Mouse (Mus musculus): Measurements from ENCODE around the gene Nav3. TPM values are rescaled to one million over a fixed set of nuclear protein-coding genes. Genes with fewer than 3 reads are reported as not detected.

Nav3 gene
- total and polyA plus RNA-seq, 2 experiments = 0.01 to 0.28 TPM

DNA sequence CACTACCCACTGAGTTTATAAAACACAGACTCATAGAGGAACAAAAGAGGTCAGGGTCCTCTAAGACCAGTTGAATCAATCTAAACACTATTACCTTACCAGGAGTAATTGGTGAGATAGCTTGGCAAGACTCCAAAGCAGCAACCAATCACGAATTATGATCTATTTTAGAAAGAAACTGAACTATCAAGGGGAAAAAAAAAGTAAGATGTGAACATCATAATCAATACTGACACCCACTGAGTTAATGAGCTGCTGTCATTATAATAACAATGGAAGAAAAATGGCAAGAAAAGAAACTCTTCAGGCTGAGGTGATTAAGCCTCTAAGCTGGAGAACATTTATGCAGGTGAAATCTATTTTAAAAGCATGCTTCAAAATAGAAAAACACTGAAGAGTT lies 653.8 kb downstream of the Nav3 start:
- no peaks in the 10 kb centered on the region for H3K79me2 ChIP-seq (ENCODE audit: control insufficient read depth, insufficient read depth, low read length)
- no peak overlapping the region for H3K27ac ChIP-seq (replicated peaks; ENCODE audit: insufficient read depth, low read depth, low read length)
- no peak overlapping the region for H3K9ac ChIP-seq (ENCODE audit: low read depth, low read length)
- H3K4me3 ChIP-seq (ENCODE audit: insufficient read depth, low read depth, low read length) = no peak overlapping the region
- no peaks in the 10 kb centered on the region for H3K27me3 ChIP-seq (ENCODE audit: control insufficient read depth, insufficient read depth, low read length)
- H3K36me3 ChIP-seq (ENCODE audit: control insufficient read depth, insufficient read depth, low read length) = no peaks in the 10 kb centered on the region
- 50% methylated on average over 1 of the region's 1 CpGs for WGBS
- TF ChIP-seq CTCF (IDR thresholded peaks at IDR 0.05; ENCODE audit: low read depth, low read length) (no peak), POLR2A (IDR thresholded peaks at IDR 0.05; ENCODE audit: extremely low read depth, insufficient read depth, low read length) (no peak)
- no peaks in the 10 kb centered on the region for H3K4me1 ChIP-seq (ENCODE audit: control insufficient read depth, insufficient read depth, low read length)
- DNase-seq (ENCODE audit: extremely low read depth, low read depth, low spot score) = no peak

DNA sequence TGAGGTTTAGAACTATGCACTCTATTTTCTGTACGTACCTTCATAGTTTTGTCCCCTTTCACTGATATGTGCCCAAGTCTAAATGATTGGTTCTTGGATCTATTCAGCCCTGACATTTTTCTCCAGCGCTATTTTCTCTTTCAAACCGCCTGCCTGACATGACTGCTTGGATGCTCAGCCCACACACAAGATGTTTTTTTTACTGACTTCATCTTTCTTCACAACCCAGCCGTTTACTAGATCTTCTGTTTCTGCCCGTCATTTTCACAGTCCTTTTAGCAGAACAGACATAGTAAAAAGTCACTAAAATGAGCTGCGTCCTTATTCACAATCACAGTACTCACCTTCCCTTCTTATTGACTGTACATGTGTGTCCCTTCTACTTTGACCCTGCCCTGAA lies 656.8 kb downstream of the Nav3 start:
- TF ChIP-seq CTCF (IDR thresholded peaks at IDR 0.05; ENCODE audit: low read depth, low read length) (no peak), POLR2A (IDR thresholded peaks at IDR 0.05; ENCODE audit: extremely low read depth, insufficient read depth, low read length) (no peak)
- Histone ChIP-seq H3K9ac (ENCODE audit: low read depth, low read length) (no peak overlapping the region), H3K36me3 (ENCODE audit: control insufficient read depth, insufficient read depth, low read length) (no peaks in the 10 kb centered on the region), H3K27me3 (ENCODE audit: control insufficient read depth, insufficient read depth, low read length) (no peaks in the 10 kb centered on the region), H3K4me3 (ENCODE audit: insufficient read depth, low read depth, low read length) (no peak overlapping the region), H3K79me2 (ENCODE audit: control insufficient read depth, insufficient read depth, low read length) (no peaks in the 10 kb centered on the region), H3K4me1 (ENCODE audit: control insufficient read depth, insufficient read depth, low read length) (no peaks in the 10 kb centered on the region), H3K27ac (replicated peaks; ENCODE audit: insufficient read depth, low read depth, low read length) (no peak overlapping the region)
- no peak for DNase-seq (ENCODE audit: extremely low read depth, low read depth, low spot score)
- WGBS = 83% methylated on average over 6 of the region's 6 CpGs

DNA sequence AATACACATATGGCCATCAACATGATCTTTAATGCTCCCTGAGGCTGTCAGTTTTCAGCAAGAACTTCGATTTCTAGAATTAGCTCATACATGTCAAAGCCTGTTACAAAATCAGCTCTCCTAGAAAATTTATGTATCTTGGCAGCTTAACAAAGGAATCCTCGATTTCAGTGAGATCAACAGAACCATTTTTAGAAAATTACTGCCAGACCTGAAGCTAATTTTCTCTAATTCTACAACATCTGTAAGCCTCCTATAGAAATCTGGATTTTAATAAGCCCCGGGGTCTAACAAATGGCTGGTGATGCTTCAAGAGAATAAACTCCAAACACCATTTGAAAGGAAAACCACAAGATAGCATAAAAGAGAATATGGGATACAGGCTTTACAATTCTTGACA lies 659.0 kb downstream of the Nav3 start:
- Histone ChIP-seq H3K9ac (ENCODE audit: low read depth, low read length) (no peak overlapping the region), H3K79me2 (ENCODE audit: control insufficient read depth, insufficient read depth, low read length) (no peaks in the 10 kb centered on the region), H3K4me1 (ENCODE audit: control insufficient read depth, insufficient read depth, low read length) (no peaks in the 10 kb centered on the region), H3K27me3 (ENCODE audit: control insufficient read depth, insufficient read depth, low read length) (no peaks in the 10 kb centered on the region), H3K36me3 (ENCODE audit: control insufficient read depth, insufficient read depth, low read length) (no peaks in the 10 kb centered on the region), H3K4me3 (ENCODE audit: insufficient read depth, low read depth, low read length) (no peak overlapping the region), H3K27ac (replicated peaks; ENCODE audit: insufficient read depth, low read depth, low read length) (no peak overlapping the region)
- DNase-seq (ENCODE audit: extremely low read depth, low read depth, low spot score) = no peak
- TF ChIP-seq POLR2A (IDR thresholded peaks at IDR 0.05; ENCODE audit: extremely low read depth, insufficient read depth, low read length) = no peak
- TF ChIP-seq CTCF (IDR thresholded peaks at IDR 0.05; ENCODE audit: low read depth, low read length) = no peak
- 66% methylated on average over 3 of the region's 3 CpGs for WGBS

DNA sequence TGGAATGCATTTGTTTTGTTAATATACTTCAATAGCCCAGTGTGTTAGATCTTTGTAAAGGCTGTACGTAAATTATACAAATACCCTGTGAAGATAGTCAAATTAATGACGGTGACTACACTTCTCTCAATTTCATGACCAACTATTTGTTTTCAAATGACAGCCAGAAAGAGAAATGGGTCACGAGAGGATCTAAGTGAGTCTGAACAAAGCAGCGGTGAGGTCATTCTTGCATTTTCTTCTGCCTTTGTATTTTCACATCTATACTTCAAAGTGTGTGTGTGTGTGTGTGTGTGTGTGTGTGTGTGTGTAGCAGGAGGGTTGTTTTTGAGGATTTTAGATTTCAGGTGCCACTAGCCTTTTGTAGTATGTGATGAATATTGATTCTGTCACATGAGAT lies 662.5 kb downstream of the Nav3 start:
- Histone ChIP-seq H3K9ac (ENCODE audit: low read depth, low read length) (no peak overlapping the region), H3K79me2 (ENCODE audit: control insufficient read depth, insufficient read depth, low read length) (no peaks in the 10 kb centered on the region), H3K36me3 (ENCODE audit: control insufficient read depth, insufficient read depth, low read length) (no peaks in the 10 kb centered on the region), H3K27ac (replicated peaks; ENCODE audit: insufficient read depth, low read depth, low read length) (no peak overlapping the region), H3K4me1 (ENCODE audit: control insufficient read depth, insufficient read depth, low read length) (no peaks in the 10 kb centered on the region), H3K4me3 (ENCODE audit: insufficient read depth, low read depth, low read length) (no peak overlapping the region), H3K27me3 (ENCODE audit: control insufficient read depth, insufficient read depth, low read length) (no peaks in the 10 kb centered on the region)
- 82% methylated on average over 4 of the region's 4 CpGs for WGBS
- TF ChIP-seq POLR2A (IDR thresholded peaks at IDR 0.05; ENCODE audit: extremely low read depth, insufficient read depth, low read length) = no peak
- no peak for TF ChIP-seq CTCF (IDR thresholded peaks at IDR 0.05; ENCODE audit: low read depth, low read length)
- DNase-seq (ENCODE audit: extremely low read depth, low read depth, low spot score) = no peak

DNA sequence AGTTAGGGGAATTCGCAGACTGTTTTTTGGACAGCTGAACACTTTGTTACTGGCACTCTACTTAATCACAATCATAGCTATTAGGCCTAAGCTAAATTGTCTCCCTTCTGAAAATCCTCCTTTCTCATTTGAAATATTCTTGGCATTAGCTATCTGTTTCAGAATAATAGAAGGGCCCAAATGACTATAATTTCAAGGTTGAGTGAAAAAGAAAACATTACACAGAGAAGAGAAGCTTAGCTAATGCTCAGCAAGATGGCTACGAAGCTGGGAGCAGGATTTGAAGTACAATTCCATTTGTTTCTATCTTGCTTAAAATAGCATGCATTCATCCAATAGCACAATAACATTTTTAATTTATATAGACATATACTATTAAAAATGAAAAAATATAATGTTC lies 667.3 kb downstream of the Nav3 start:
- no peak for DNase-seq (ENCODE audit: extremely low read depth, low read depth, low spot score)
- H3K27ac ChIP-seq (replicated peaks; ENCODE audit: insufficient read depth, low read depth, low read length) = no peak overlapping the region
- TF ChIP-seq POLR2A (IDR thresholded peaks at IDR 0.05; ENCODE audit: extremely low read depth, insufficient read depth, low read length) (no peak), CTCF (IDR thresholded peaks at IDR 0.05; ENCODE audit: low read depth, low read length) (no peak)
- no peaks in the 10 kb centered on the region for H3K79me2 ChIP-seq (ENCODE audit: control insufficient read depth, insufficient read depth, low read length)
- H3K9ac ChIP-seq (ENCODE audit: low read depth, low read length) = no peak overlapping the region
- H3K4me3 ChIP-seq (ENCODE audit: insufficient read depth, low read depth, low read length) = no peak overlapping the region
- no peaks in the 10 kb centered on the region for H3K4me1 ChIP-seq (ENCODE audit: control insufficient read depth, insufficient read depth, low read length)
- 87% methylated on average over 2 of the region's 2 CpGs for WGBS
- H3K36me3 ChIP-seq (ENCODE audit: control insufficient read depth, insufficient read depth, low read length) = no peaks in the 10 kb centered on the region
- H3K27me3 ChIP-seq (ENCODE audit: control insufficient read depth, insufficient read depth, low read length) = no peaks in the 10 kb centered on the region

DNA sequence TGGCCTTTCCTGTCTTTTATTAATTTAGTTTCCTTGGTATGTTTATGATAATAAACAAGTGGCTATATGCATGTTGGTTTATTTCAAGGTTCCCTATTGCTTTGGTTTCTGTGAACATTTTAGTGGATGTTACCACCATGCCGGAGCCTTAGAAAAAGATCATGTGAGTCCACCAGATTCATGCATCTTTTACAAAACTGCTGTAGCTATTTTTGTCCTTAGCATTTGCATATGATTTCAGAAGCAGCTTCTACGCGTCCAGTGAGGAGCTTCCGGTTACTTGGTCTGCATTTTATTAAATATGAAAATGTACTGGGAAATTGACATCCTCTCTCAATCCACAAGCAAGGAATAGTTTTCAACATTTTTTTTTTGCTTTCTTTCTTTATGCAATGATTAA lies 676.9 kb downstream of the Nav3 start:
- Histone ChIP-seq H3K27me3 (ENCODE audit: control insufficient read depth, insufficient read depth, low read length) (no peaks in the 10 kb centered on the region), H3K79me2 (ENCODE audit: control insufficient read depth, insufficient read depth, low read length) (no peaks in the 10 kb centered on the region), H3K9ac (ENCODE audit: low read depth, low read length) (no peak overlapping the region), H3K4me1 (ENCODE audit: control insufficient read depth, insufficient read depth, low read length) (no peaks in the 10 kb centered on the region), H3K27ac (replicated peaks; ENCODE audit: insufficient read depth, low read depth, low read length) (no peak overlapping the region), H3K4me3 (ENCODE audit: insufficient read depth, low read depth, low read length) (no peak overlapping the region), H3K36me3 (ENCODE audit: control insufficient read depth, insufficient read depth, low read length) (no peaks in the 10 kb centered on the region)
- 94% methylated on average over 4 of the region's 4 CpGs for WGBS
- no peak for TF ChIP-seq CTCF (IDR thresholded peaks at IDR 0.05; ENCODE audit: low read depth, low read length)
- no peak for TF ChIP-seq POLR2A (IDR thresholded peaks at IDR 0.05; ENCODE audit: extremely low read depth, insufficient read depth, low read length)
- DNase-seq (ENCODE audit: extremely low read depth, low read depth, low spot score) = no peak

All from liver, adult 2 months (tissue).